Mouse (Mus musculus): Measurements from ENCODE around the gene Dennd2d. TPM values are rescaled to one million over a fixed set of nuclear protein-coding genes. Genes with fewer than 3 reads are reported as not detected.

Dennd2d gene
- under 1 TPM; 0.27 to 0.46 TPM for total RNA-seq (2021)

DNA sequence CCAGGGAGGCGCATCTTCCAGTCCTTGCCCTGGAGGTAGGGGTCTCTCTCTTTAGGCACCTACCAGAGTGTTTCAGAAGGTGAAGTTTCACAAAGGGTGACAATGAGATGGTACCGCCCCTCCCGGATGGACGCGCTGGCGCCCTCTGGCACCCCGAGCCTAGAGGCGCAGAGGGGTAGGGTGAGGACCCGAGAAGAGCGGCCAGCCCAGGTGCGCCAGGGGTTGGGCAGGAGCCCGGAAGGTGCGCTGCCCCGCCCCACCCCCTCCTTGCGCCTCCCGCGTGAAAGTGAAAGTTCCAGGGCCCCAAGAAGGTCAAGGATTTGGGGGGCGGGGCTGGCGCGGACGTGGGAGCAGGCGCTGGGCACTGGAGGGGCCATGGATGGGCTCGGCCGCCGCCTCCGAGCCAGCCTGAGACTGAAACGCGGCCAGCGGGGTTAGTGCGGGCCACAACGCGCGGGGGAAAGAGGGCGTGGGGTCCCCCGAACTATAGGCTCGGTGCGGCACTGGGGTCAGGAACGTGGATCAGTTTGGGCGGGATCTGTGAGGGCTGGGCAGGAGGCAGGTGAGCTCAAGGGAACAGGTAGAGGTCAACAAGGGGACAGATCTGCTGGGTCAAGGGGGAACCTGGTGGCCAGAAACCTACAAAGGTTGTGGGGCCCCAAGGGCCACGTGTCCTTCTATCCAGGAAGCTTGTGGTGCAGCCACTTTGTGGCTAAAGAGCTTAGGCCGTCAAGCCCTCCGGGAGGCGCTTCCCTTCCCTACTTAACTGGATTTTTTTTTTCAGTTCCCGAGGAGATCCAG lies at the start of gene Dennd2d:
Dennd2d (plus strand) TSS at position 125 of the 801 bp plus-strand sequence.
- DNase-seq, result no peak

DNA sequence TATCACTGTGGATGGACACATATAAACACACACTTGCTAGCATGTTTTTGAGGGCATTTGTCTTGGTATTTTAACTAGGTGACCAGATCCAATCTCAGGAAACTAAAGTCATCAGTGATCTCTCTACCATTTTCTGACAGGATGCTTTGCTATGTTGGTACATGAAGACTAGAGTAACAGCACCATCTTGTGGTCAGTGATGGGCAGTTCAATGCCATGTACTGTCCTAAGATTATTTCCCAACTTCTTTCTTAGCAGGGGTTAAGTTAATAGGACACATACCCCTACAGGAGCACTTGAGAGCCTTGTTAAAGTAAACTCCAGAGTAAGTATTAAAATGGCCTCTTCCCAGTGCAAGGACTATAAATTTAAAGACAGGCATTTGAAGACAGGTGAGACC lies 33.6 kb upstream of the Dennd2d start:
- DNase-seq, result peak in 1 of 2 experiments; percentile 9

DNA sequence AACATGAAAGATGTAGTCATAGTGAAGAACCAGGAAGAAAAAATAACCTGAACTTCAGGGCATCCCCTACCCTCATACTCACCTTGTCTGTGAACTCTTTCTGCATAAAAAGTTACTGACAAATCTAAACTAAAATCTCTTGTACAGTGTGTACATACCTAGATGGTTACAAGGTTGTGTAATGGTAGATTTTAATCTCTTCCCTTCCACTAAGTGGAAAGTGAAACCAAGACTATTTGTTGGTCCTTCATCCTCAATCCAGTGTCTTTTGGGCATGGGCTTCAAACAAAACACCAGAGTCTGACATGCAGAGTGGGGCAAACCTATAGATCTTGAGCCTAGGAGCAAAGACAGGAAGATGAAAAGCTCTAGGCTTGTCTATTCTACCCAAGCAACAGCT lies 33.2 kb upstream of the Dennd2d start:
- DNase-seq, result no peak

DNA sequence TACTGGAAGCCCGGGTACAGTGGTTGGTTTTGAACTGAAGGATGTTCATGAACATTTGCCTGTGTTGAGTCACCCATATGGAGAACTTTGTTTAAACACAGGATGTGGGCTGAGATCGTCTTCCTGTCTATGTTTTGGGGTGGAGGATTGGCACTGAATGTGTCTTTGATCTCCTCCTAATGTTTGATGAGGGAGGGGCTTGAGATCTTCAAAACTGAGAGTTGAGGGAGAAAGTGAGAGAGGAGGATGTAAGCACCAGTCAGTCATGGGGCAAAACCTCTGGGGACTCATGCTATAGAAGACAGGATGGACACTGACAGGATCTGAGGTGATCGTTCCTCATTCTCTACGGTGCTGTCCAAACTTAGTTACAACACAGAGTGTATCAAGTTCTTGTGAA lies 32.6 kb upstream of the Dennd2d start:
- DNase-seq, result no peak

DNA sequence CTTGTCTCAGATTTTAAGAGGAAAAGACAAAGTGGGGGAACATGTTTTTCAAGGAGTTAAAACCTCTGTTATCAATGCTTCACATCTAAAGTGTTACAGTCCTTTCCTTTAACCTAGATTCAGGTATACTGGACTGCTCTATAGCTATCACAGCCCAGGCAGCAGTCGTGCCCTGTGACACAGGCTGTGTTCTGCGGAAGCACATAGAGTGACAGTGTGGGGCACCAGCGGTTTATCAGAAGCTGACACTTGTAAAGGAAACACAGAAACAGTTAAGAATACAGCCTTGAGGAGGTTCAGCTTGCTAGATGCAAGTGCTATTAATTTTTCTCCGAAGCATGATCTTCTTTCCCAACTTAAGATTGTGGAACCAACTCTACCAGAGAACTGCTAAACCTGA lies 29.6 kb upstream of the Dennd2d start:
- no peak for DNase-seq

DNA sequence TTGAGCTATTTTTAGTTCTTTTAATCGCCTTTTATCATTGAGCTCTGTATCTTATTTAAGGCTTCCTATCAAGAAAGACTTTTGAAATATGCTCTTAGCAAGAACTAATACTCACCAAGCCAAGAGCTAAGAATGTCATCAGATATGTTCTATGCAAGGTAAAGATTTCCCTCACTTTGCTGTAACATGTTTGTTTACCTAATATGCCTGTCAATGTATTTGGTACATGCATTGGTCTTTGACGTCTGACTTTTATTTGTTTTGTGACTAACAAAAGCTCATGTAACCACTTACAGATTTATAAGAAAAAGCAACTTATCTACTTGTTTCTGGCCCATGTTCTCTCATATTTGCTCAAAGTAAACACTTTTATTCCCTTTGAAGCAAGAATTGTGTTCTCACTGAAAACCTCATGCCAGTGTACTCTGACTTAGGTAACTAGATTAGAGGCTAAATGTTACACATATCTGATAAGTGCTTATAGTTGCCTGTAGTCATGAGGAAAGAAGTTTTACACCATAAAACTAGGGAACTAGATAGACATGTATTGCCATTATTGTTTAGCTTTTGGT lies 24.8 kb upstream of the Dennd2d start:
- DNase-seq, result no peak

DNA sequence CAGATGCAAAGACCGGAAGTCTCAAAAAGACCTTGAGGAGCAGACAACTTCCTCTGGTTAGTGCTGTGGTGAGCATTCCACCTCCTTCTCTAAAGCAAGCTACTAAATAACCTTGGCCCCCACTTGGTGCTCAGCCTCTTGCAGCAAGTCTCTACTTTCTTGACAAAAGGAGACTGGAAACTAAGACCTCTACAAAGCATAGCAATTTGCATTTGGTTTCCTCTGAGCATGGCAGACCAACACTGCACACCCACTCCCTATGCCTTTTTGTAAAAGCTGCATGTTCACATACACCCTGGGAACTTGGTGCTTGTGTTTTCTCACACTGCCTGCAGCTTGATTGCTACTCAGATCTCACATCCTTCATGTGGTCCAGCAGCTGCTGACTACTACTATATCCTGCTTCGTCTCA lies 20.1 kb upstream of the Dennd2d start:
- DNase-seq, result no peak

DNA sequence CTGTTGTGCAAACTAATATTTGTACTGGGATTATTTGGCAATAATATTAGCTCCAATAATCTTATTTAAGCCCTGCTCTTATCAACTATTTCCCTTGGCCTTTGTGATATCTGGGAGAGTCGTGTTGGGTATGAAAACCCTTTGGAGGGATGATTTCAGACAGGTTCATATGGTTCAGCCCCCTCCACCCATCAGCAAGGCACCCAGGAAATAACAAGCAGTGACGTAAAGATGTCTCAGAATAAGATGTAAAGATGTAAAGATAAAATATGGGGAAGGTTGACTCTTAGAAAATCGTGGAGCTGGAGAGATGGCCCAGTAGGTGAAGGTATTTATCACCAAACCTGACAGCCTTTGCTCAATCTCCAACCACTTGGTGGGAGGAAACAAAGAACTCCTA lies 19.7 kb upstream of the Dennd2d start:
- DNase-seq, result no peak

DNA sequence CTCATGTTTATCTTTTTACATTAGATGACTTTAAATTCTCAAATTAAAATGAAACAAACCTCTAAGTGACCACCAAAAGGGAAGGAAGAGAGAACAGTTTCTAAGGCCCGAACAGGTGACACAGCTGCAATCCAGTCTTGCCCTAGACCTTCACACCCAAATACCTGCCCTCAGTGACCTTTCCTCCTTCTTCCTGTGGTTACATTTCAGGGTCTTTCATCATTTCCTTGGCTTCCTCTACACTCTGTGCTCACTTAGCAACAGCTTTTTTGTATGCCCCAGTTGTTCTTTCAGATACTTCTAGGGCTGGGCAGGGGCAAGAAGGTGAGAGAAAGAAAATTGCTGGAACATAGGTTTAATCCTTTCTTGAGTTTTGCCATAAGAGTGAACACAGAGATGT lies 17.5 kb upstream of the Dennd2d start:
- no peak for DNase-seq

DNA sequence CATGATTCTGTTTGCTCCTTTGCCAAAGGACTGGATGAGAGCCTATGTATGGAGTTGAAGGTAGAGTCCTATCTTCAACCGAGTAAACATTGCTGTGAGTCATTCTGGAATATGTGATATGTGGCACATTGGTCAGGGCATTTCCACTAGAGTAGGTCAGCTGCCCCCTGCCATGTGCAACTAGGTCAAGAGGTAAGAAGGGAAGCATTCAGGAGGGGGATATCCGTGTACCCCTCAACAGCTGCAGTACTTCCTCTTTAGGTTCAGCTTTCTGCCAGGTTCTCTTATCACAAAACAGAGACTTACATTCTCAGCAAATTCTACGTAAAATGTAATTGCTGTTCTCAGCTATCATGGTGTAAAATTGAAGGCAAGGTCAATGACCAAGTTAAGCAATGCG lies 8.0 kb upstream of the Dennd2d start:
- no peak for DNase-seq

DNA sequence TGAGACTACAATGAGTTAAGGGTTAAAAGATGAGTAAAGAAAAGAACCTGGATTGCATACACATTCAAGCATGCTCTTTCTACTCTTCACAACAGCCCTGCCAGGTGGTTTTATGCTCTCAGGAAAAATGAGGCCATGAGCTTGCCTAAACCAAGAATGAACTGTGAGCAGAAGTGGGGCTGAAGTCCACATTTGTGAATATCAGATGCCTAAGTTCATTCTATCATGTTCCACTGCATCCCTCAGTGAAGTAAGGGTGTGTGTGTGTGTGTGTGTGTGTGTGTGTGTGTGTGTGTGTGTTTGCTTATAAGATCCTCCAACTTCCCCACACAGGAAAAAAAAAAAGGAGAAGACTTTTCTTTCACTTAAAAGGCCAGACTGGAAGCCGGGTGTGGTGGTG lies 5.3 kb upstream of the Dennd2d start:
- no peak for DNase-seq

DNA sequence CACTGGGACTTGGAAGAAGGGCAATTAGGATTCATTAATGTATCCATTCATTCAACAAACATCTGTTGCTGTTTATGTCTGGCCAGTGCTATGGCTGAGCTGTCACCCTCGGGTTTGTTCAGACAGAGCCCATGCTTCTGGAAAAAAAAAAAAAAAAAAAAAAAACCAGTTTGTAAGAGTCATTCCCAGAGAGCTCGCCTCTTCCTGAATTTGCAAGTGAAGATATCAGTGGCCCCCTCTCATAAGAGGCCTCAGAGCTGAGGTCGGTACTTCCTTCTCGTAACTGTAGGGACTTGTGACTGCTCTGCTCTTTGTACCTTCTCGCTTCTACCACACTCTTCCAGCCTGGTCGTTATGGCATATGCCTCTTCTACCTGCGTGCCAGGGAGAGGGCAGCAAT lies 1.1 kb downstream of the Dennd2d start:
- DNase-seq, result no peak

DNA sequence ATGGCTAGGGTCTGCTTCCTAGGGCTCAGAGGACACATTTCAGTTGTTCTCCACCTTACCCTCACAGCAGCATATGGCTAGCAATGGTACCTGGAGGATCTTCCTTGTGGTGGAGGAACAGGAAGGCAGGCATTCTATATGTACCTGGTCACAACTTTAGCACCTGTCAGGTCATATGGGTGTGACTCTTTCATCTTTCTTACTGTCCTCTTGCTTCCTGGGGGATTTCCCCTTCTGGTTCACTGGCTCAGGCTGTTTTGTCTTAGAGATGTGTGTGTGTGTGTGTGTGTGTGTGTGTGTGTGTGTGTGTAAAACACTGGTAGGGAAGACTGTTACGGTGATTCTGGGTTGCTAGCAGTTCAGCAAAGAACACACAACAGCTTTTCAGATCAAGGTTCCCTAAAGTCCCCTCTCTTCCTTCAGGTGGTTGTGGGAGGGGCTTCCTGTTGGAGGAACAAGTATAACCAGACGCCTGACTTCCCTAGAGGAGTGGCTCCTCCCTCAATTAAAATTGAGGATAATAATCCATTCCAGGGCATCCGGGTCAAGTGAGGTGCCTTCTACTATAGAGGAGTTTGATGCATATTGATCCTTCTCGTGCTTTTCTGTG lies 1.7 kb downstream of the Dennd2d start:
- no peak for DNase-seq

DNA sequence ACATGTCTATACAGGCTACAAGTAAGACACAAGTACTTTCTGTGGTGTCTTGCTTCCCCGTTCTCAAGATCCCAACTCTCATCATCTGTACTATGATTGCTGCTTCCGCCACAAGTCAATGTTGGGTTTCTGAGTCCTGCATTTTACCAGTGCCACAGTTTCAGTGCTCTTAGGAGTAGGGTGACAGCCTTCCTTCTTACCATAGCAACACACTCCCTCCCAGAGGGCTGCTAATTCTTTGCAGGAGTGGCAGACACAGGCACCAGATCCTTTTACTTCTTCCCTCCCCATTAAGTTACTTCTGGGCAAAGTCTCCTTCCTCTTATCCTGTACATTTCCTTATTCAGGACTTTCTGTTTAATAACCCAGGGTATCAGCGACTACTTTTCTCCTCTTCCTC lies 2.7 kb downstream of the Dennd2d start:
- no peak for DNase-seq

DNA sequence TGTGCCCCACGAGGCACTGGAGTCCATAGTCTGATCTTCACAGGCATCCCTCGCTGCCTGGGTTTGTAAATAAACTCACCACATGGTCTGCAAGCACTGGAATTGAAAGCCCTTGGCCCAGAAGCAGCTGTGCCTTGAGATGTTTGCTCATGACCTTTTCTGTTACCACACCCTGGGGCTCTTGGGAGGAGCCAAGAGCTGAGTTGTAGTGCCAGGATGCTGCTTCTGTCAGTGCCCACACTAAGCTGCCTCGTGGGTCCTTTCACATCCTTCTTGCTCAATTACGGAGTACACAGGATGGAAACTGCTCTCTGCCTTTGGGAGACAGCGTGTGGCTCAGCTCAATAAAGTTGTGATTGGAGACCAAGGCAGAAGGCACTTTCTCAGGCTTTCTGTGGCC lies 3.6 kb downstream of the Dennd2d start:
- DNase-seq, result no peak

DNA sequence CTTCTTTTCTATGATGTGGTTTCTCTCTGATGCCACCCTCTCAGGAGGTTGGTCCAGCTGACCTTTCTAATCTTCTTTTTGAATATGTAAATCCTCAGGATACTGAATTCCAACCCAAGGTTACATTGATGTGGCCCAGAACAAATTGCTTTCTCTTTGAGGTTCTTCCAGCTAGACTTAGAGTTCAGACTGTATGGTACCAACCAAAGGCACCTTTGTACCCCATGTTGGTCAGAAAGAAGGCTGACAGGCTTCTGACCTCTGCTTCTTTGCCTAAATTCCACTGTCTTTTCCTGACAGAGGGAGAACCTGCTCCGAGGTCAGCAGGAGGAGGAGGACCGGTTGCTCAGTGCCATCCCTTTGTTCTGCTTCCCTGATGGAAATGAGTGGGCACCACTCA lies 5.3 kb downstream of the Dennd2d start:
- no peak for DNase-seq

DNA sequence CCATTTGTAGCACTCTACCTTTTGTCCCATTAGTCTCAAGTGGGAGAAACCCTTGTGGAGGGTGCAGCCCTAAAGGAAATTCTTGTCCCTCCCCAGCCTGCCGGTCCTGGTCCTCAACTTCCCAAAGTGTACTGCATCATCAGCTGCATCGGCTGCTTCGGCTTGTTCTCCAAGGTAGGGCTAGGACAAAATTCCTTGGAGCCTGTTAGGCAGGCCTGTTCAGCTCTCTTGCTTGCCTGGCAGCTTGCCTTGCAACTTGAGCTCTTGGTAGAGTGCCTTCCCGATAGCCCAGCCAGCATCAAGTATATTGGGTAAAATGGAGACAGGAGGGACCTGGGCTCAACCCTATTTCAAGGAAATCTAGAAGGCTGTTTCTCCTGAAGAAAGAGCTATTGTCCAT lies 8.0 kb downstream of the Dennd2d start:
- no peak for DNase-seq

DNA sequence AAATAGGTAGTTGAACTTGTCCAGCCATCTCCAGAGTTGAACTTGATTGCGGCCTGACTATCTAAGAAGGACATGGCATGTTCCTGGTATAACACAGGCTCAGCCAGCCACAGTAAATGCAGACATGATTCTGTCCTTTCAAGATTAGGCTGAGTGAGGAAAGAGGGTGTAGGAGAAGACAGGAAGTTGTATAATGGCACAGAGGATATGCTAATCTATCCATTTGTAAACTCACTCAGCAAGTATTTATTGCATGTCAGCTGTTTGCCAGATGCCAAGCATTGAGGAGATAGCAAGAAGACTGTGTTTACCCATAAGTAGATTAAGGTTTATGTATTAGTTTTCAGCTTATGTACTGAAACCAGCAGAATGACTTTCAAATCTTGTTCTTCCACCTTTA lies 10.5 kb downstream of the Dennd2d start:
- no peak for DNase-seq

DNA sequence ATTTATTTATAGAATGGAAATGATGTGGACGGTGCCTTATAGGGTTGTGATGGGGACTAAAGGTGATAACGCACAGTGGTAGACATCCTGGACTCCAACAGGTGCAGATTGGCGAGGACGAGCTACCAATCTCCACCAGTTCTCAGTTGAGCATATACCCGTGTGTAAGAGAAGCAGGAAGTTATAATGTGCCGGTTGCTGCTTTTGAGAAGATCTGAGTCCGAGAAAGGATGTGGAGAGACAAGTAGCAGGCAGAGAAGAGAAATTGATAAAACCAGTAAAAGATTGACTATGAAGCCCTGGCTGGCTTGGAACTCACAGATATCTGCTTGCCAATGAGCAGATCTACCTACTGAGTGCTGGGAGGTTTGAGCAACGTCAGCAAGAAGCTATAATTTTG lies 11.0 kb downstream of the Dennd2d start:
- no peak for DNase-seq

DNA sequence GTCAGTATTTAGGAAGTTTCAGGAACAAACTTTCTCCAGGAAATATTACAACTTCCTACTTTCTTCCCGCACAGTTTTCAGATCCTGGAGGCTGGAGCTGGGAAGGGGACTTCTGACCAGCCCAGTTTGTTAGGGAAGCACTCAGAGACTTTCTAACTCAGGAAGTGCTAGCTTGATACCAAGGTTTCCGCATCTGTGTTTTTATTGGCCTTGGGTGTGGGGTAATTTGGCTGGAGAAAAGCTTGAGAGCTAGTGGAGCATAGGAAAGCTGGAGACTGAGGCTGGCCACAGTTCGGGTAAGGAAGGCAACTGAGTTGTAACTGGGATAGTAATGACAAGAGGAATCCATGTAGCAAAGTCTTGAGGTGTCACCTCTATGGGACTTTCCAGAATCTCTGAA lies 11.7 kb downstream of the Dennd2d start:
- DNase-seq, result no peak

DNA sequence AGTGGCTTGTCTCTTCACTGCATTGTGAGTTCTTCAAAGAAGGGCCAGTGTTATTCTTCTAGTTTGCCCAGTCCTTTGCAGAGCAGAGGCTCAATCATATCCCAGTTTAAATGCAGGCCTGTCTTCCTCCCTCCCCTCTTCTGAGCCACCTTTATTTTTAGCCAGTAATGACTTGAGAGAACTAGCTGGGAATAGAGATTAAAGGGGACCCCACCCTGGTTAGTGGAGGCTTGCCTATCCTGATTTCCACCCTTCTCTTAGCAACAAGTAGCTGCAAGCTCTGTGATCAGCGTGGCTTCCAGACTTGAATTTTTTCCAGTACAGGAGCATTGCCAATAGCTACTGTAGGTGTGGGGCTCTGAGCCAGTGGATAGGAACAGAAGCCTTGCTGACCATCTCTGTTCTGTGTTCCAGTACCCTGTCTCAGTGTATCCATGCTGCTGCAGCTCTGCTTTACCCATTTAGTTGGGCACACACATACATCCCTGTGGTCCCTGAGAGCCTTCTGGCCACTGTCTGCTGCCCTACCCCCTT lies 12.3 kb downstream of the Dennd2d start:
- DNase-seq, result no peak

DNA sequence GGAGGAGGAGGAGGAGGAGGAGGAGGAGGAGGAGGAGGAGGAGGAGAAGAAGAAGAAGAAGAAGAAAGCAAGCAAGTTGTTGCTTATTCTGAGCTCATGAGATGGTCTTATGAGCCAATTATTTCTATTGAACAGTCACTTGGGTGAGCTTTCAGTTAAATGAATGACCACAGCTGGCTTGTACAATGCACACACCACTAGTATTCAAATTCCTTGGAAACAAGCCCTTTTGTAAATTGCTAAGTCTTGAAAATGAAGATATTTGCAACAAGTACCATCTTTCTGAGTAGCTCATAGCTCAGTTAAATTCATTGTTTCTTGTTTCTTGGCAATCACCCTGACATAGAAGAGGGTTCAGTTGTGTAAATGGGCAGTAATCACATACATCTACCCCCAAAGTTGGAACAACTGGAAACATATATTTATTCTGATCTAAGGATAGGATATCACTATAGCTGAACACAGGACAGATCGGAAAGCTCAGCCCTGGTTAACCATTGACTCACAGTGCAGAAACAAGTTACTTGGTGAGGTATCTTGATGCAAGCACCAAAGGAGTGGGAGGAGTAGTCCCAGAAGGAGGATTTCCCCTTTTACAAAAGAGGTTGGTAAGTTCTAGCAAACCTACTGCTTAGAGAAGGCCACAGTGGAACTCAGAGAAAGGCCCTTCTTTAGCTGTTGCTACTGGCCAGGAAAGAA lies 13.3 kb downstream of the Dennd2d start:
- no peak for DNase-seq

DNA sequence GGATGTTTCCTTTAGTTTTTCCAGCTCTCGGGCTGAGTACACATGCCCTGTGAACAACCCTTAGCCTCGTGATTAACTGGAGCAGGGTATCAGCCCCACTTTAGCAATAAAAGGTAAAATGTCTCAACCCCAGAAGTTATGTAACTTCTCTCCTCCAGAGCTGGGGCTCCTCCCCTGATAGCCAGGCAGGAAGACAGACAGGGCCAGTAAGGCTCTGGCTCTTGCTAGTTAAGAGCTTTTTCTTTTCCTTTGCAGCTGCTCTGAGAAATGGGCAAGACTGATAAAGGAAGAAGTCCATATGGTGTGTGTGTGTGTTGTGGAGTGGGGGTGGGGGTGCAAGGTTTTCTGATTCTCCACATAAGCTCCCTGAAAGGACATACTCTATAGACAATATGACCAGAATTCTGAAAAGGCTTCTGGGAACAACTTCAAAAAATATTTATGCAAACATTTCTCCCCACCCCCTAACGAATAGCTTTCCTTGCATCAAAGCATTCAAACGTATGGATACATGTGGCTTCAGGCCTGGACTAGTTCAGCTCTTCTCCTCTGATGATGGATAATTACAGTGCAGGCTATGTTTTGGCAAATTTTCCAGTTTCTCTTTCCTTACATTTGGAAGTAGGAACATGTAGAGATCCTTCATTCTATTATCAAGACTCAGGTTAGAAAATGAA lies 14.0 kb downstream of the Dennd2d start:
- no peak for DNase-seq
